Mouse (Mus musculus) heart, postnatal 0 days (tissue): ENCODE data around the gene Gigyf1.

Source experiments
- CTCF ChIP-seq: IDR thresholded peaks from 2 replicates; pipeline ENCODE4 v1.5.1; 2016; ENCODE audit warnings: antibody characterized with exemption, control low read depth, low read depth
- EP300 ChIP-seq: IDR thresholded peaks from 2 replicates; pipeline ENCODE4 v1.6.1; 2016; ENCODE audit warnings: antibody characterized with exemption, low read depth

- no peak for TF ChIP-seq CTCF
- TF ChIP-seq EP300: no peak
Measured at GRCm38 (mm10) chr5:137521861-137522260, 3.5 kb downstream of the Gigyf1 start.
